Mouse (Mus musculus) thymus, adult 18-20 months (tissue): Measurements from ENCODE around the gene Pepd.

Source experiments
- DNase-seq, 2 experiments: peaks; one replicate each; pipeline ENCODE4 v3.0.0; 2022; ENCODE audit warnings: mixed read lengths in 2 of 2

Pepd gene

DNA sequence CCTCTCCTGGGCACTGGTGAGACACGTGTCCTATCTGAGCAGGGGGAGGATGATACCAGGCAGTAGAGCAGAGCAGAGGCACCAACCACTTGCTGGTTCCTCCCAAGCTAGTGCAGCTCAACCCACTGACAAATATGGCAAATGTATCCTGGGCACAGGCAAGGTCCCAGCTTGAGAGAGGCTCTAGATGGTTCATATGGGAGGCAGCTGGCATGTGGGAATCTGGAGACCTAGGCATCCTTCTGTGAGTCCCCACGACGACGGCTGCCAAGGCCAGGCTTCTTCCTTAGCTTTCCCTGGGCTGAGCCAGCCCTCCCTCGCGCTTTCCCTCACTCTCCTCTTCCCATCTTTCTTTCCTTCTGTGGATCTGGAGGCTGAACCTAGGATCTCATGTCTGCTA lies 118.4 kb downstream of the Pepd start:
- no peak for DNase-seq

DNA sequence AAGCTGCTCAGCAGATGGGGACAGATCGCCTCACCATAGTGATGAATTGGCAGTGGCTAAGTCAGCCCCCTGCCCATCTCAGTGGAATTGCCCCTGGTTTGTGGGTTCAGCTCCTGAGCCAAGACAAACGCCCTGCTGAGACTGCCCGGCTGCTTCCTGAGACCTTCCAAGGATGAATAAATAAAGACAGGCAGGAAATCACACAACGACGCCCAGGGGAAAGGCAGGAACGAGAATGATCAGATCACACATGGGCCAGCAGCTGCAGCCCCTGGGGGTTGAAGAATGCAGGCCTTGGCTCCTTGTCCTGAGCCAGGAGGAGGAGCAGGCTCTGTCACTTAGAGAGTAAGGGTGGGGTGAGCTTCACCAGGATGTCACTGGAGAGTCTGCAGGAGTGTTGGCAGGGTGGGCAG lies 123.0 kb downstream of the Pepd start:
- no peak for DNase-seq

DNA sequence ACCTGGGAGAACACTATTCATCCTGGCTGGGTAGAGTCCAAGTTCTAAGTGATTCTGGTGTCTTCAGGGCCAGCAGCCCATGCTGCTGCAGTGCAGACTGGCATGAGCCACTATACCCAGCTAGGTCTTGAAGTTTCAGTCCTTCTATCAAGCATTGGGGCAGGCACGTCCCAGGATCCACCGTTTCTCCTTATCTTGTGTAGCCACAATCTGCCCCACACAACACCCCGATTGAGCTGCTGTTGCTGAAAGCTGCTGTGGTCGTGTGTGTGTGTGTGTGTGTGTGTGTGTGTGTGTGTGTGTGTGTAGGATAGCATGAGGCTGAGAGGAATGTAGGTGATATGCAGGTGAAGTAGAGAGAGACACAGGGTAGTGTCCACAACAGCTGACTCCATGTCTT lies 123.4 kb downstream of the Pepd start:
- no peak for DNase-seq

DNA sequence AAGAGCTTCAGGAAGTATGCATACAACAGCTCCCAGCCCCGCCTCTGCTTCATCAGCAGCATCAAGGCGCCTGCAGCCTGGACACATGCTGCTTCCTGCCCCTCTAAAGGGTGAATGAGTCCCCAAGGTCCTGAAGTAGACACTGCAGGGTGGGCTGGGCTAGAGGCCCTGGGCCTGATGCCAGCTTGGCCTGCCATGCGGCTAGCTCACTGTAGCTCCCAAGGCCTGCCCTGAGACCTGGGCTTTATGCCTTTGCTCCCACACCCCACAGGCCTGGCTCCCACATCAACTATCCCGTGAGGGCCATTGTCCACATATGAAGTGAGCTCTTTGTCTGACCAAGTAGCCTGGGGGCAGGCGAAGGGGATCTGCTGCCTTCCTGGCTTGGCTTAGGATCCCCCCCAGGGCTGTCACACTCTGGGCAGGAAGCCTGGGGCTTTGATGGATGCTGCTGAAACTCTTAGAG lies 124.1 kb downstream of the Pepd start:
- DNase-seq, result no peak

DNA sequence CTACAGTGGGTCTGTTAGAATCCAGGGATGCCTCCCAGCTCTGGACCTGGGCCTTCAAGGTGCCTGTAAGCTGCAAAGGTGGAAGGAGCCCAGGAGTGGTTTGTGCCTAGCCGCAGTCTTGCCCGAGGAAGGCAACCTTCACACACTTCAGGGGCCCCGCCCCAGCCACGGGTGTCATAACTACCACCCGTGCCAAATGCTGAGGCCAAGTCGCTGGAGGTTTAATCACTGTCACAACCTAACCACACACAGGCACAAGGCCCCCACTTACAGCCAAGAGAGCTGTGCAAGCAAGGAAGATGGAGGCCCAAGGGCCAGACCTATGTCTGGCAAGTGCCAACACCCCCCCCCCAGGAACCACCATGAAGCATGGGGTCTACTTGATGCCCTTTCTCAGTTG lies 125.2 kb downstream of the Pepd start:
- no peak for DNase-seq

DNA sequence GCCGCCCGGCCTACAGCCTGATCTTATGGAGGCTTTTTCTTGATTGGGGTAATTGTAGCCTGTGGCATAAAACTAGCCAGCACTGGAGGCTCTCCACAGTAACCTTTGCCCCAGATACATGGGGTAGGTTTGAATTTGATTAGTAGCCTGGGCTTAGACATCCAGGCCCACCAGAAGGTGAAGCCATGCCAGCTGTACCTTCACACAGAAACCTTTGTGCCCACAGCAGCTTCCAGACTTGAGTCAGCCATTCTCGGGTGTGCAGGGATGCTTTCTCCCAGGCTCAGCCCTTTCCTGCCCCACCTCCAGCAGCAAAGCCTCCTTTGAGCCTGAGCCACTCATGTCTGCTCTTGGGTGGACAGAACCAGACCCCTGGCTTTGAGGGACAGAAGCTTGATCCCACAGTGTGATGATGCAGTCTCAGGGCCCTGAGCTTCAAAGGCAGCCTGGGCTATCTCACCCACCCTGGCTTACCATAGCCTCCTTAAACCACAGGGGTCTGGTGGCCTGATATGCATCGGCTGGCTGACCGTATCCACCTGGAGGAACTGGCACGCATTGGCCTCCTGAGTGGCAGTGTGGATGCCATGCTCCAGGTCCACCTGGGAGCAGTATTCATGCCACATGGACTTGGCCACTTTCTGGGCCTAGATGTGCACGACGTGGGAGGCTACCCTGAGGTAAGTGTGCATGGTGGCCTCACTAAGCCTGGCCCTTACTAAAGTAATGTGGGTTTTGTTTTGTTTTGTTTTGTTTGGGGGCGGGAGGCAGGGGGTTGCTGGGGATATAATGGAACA lies 128.2 kb downstream of the Pepd start:
- no peak for DNase-seq

DNA sequence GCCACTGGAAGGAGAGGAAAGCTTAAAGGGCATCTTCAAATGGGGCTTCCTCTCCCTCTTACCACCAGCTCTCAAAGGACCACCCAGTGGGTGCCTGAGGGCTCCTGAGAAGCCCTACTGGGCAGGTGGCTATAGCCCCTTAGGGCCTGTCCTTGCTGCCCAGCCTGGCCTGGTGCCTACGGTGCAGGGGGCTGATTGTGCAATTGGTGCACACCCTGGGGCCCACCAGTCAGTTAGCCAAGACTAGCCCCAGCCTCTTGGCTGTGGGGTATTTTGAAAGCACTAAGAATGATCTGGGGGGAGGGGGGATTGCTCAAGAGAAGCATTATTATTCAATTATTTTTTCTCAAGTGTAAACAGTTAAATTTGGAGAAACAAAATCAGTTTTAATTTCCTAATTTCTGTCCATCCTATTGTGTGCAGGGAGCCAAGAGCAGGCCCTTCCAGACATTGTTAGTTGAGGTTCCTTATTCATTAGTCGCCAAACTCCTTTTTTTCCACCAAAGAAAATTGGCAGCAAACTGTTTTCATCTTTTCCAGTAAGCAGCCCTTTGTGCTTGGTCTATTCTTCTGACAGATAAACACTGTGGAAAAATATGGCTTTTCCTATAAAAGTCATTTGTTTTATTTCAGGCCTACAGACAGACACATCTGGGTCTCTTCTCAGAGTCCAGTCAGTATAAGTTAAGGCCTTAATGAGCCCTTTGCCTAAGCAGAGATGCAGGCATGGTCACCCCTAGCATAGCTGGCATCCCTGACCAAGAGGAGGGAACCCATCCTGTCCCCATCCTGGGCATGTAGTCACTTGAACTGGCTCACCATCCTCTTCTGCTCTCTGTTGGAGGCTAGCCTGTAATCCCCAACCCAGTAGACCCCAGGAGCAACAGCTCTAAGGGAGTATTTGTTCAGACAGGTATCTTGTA lies 129.4 kb downstream of the Pepd start:
- no peak for DNase-seq

DNA sequence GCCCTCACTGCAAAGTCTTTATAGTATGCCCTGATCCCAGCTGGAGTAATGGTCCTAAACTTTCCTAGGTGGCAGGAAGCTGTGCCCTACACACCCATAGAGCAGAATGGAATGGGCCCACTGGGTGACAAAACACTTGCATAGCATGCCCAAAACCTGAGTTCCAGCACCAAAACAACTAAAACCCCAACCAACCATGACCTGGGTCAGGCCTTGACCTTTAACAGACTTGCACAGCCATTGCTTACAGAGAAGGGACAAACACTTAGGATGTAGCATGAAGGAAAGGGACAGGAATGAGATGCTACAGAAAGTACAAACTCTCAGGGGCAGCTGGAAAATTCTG lies 130.0 kb downstream of the Pepd start:
- no peak for DNase-seq

DNA sequence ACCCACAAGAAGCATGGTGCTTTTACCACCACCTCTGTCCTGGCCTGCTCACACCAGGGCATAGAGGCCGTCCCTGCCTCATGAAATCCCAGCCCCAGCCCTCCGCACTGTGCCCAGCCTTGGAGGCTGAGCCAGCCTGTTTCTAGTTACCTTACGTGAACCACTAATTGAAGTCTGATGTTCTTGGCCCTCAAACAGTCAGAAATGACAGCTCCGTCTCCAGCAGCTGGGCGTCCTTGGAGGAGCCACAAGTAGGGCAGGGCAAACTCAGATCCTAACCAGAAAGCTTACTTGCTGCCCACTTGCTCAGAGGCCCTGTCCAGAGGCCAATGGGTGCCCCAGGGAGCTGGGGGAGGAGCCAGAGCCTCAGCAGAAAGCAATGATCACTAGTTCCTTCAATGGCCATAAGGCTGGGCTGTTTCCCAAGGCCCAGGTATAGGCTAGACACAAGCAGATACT lies 130.6 kb downstream of the Pepd start:
- no peak for DNase-seq

DNA sequence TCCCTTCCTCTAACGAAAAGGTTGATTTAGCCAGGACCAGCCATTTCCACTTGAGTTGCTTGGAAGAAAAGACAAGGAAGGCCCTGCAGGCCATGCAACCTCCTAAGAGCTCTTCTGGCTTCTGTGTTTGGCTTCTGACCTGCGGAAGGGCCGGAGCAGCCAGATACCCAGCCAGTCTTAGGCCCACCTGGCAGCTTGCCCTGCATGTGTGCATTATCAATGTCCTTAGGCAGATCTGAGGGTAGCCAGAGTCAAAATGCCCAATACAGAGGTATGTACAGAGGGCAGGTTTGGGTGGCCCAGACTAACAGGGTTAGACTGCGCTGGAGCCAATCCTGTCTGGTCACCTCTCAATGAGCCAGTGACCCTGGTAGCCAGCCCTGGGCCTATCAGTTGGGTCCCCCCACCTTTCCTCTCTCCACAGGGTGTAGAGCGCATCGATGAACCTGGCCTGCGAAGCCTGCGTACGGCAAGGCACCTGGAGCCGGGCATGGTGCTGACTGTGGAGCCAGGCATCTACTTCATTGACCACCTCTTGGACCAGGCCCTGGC lies 131.2 kb downstream of the Pepd start:
- DNase-seq, result no peak

DNA sequence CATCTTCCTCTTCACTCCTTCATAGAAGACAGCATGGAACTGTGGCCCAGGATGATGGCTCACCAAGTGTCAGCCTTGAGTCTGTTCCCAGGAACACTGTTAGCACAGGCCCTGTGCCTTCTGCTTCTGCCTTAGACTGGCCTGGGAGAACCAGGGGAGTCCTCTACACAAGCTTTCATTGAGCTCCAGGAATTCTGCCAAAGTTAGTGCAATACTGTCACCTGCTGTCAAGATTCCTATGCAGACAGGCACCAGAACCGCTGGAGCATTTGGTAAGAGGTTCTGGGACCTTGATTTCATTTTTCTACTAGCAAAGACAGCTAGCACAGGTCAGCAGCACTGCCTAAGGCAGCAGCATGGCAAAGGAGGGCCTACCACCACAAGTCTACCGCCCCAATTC lies 132.5 kb downstream of the Pepd start:
- no peak for DNase-seq

DNA sequence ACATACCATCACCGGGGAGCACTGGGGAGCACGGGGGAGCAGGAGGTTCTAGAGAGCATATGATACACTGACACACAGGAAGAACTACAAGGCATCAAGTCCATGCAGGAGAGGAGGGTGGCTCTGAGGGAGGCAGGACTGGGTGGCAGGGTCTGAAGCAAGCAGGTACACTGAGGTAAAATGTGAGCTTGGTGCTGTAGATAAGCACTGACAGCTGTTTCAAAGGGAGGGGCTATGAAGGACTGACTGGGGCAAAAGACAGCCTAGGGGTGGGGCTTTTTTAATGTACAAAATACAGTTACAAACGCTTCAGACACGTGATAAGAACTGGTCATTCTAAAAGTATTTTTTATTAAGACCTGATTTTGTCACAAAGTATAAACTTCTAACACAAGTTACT lies 133.9 kb downstream of the Pepd start:
- no peak for DNase-seq

DNA sequence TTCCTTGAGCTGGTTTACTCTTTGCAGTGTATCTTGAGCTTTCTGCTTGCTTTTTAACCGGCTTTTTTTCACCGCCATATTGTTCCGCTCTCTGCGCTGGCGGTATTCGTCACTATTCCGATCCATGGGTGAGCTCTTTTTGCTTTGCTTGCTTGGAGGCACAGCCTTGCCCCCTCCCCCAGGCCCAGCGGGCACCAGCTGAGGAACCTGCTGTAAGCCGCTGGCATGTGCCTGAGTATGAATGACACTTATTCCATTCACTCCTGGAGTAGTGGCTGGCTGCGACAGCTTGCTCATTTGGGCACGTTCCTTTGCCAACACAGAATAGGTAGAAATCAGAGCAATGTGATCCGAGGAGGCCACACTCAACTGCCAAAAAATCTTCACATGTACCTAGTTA lies 138.4 kb downstream of the Pepd start:
- no peak for DNase-seq

DNA sequence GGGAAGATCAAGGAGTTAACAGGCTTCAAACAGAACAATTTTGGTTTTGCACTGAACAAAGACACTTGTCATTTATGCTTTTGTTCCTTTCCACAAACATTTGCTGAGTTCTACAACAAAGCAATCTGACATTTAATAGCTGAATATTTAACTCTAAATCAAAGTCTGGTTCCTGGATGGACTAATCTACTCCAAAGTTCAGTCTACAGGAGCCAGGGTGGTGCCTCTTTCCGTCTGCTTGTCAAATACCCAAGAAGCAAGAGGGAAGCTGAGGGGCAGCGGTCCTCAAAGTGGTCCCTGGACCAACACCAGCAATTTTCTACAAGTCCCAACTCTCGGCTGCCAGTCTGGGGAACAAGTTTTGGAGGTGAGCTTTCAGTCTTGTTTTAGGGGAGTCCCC lies 141.0 kb downstream of the Pepd start:
- DNase-seq, result no peak

DNA sequence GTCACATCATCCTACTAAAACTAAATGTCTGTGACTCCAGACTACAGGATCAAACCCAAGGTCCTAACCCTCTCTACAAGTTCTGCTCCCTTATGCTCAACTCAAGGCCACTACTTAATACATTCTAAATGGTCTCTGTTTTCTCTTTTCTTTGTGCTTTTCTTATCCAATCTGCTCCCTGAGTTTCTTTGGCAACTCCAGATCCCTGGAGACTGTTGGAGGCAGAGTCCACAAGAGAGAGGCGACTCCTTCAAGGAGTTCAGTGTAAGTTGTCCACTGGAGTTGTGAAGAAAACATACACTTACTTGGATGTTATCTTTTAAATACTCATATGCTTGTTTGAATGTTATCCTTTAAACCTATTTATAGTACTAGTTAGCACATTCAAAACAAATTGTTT lies 142.1 kb downstream of the Pepd start:
- DNase-seq, result no peak

DNA sequence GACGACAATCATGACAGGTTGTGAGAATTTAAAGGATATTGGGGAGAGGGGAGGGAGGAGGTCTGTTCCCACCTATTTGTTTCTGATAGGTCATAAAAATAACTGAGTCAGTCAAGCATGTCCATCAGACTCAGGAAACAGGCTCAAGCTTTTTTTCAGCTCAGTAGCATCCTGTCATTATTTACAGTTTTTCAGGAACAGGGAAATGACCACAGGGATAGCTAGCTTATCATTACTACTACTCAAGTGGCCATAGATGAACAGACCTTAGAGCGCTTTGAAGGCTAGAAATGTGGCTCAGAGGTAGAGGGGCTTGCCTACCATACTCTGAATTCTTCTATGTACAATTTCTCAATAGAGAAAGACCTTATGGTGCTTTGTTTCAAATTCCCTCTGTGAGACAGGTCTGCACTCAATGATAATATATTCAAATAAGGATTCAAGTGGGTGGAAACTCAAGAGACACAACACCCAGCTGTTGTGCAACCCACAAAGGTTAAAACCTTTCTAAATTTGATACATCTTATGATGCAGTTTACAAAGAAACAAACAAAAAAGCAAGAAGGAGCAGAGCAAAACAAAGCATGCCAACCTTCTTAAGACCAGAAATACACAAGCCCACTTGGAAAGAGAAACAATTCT lies 142.9 kb downstream of the Pepd start:
- no peak for DNase-seq

DNA sequence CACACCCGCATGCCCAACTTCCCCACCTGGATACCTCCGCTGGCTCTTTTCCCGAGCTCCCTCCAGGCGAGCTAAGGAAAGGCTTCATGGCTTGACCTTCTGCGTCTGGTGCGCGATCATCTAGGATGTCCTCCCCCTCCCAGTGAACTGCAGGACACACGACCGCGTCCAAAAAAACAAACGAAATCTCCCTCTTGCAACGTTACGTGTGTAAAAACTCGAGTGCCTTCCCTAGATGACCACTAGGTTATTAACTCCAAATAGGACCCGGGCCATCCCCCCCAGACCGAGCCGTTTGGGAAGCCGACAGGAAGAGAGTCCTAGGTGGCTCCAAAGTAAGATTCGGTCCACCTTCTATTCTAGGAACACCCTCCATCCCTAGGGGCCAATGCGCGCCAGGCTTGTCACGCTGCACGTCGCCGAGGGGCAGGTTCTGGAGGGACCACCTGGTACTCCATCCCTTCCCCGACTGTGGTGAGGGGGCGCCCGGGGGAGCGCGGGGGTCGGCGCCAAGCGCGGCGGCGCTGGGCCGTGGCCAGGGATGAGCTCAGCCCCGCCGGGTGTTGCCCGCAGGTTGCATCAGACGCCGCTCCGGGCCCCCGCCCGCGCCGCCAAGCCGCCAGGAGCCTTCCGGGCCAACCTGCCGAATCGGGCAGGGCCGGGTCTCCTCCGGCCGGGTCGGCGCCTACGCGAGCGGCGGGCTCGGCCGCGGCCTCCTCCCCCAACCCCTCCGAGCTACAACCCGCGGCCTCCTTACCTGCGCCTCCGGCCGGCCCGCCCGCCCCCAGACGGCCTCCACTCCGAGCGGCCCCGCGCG lies 143.6 kb downstream of the Pepd start:
- peak; percentile 41 to 43 for DNase-seq

DNA sequence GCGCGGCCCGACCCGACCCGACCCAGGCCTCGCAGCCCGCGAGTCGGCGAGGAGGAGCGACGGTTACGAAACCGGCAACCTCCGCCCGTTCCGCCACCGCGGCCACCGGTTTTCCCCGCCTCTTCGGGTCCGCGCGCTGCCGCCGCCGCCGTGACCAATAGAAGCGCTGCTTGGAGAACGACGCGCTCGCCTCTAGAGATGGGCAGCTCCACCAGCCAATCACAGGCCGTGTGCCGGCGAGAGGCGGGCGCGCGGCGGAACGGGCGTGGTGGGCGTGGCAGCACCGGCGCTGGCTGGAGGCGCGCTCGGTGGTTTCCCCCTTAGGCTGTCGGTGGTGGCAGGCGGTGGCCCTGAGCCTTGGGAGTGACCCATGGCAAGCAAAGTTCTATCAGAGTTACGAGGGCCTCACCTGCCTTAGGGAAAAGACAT lies 144.3 kb downstream of the Pepd start, which contains the start of gene Cebpg:
Gene Cebpg (minus strand): TSS at position 138 of the 429 bp plus-strand sequence.
- peak; percentile 92 for DNase-seq

DNA sequence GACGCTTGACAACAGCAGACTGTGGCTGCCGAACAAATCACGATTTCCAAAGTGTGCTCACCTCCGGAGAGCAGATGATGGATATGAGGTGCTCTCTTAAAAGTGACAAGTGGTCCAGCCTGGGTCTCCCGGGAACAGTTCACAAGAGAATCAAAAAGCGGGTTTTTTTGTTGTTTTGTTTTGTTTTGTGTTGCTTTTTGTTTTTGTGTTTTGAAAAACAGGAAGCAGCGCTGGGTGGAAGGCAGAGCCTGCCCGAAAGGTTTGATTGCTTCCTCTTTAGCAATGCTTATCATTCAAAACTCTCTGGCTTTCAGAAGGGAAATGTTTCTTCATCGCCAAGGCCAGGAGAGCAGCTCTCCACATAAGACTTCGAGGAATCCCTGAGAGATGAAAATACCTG lies 144.8 kb downstream of the Pepd start:
- DNase-seq, result no peak

DNA sequence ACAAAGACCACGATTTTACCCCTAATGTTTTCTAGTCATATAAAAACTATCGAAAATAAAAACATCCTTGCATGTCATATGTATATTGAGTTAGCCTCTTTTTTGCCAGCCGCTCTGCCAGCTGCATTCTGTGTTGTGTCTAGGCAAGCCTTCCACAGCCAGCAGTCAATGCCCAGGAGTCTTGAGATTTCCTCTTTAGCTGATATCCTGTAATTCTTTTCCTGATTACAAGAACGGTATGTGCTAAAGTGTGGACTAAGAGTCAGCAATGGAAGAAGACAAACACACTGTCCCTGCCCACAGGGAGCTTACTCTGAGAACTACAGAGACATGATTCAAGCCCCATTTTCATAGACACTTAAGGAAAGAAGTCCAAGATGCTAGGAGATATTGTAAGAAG lies 145.4 kb downstream of the Pepd start:
- no peak for DNase-seq

DNA sequence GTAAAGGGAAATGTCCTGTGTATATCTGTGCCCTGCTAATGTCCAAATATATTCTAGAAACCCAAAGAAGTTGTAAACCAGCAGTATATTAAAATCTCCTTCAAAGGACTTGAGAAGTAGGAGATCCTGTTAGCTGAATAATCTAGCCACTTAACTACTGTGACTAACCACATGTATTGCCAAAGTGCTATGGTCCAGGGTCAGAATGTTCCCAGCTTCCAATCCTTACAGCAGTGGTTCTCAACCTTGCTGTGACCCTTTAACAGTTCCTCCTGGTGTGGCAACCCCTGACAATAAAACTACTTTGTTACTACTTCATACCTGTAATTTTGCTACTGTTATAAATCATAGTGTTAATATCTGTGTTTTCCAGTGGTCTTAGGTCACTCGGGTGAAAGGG lies 146.2 kb downstream of the Pepd start:
- no peak for DNase-seq

DNA sequence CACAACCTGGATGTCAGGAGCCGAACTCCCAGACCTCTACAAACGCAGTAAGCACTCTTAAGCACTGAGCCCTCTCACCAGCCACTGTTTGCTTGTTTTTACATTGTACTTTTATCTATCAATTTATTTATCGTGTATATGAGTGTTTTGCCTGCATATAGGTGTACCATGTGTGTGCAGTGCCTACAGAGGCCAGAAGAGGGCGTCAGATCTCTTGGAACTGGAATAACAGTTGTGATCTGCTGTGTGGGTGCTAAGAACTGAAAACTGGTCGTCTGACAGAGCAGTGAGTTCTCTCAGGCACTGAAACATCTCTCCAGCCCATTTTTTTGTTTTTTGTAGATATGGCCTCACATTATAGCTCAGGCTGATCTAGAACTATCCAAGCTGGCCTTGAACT lies 147.3 kb downstream of the Pepd start:
- DNase-seq, result no peak
